Mouse (Mus musculus) embryonic fibroblast, embryonic 13.5 days (primary cell): Measurements from ENCODE around the gene Gm20388.

Experiments
- CTCF ChIP-seq: IDR thresholded peaks from 2 replicates; pipeline ENCODE4 v1.5.1; 2011; ENCODE audit warnings: mild to moderate bottlenecking, control low read depth, low read length, moderate library complexity, borderline replicate concordance; ENCODE audit not compliant: insufficient read depth
- POLR2A ChIP-seq: IDR thresholded peaks from 2 replicates; pipeline ENCODE4 v1.6.1; 2011; ENCODE audit warnings: low read depth, mild to moderate bottlenecking, control low read depth, low read length, moderate library complexity

GRCm38 (mm10) chr8:123948942-123949685 is 4038.5 kb downstream of the Gm20388 start, which contains the start of gene Nup133:
- no peak for TF ChIP-seq CTCF
- peak; percentile 76 for TF ChIP-seq POLR2A
